Mouse (Mus musculus): ENCODE data around the gene Prss38.

- TF ChIP-seq CTCF (IDR thresholded peaks at IDR 0.05; ENCODE audit: control insufficient read depth, insufficient read depth, low read length) (no peak), POLR2A (IDR thresholded peaks at IDR 0.05; ENCODE audit: borderline replicate concordance, control insufficient read depth, low read depth, low read length) (no peak)
Measured at GRCm38 (mm10) chr11:59400876-59401275, 25.4 kb upstream of the Prss38 start.
